Mouse (Mus musculus) liver, embryonic 15.5 days (tissue): ENCODE data around the gene 1700113H08Rik. TPM values are rescaled to one million over a fixed set of nuclear protein-coding genes. Genes with fewer than 3 reads are reported as not detected.

Experiments
- ATAC-seq: fragments of 200-750 bp; cut with Nextera tagmentation; 2 replicates; pipeline ENCODE4 v1.8.0; 2017; ENCODE audit warnings: moderate number of reproducible peaks, mild to moderate bottlenecking, moderate library complexity; ENCODE audit not compliant: insufficient read depth
- H3K27ac ChIP-seq: fragments of 300-500 bp; sonication (generic); replicated peaks from 2 replicates; pipeline ENCODE4 v1.5.1; 2015; ENCODE audit warnings: mild to moderate bottlenecking, inconsistent platforms
- H3K27me3 ChIP-seq: fragments of 300-500 bp; sonication (generic); 2 replicates; pipeline ENCODE4 v1.6.1; 2015; ENCODE audit warnings: mild to moderate bottlenecking, inconsistent platforms
- H3K36me3 ChIP-seq: fragments of 300-500 bp; sonication (generic); replicated peaks from 2 replicates; pipeline ENCODE4 v1.6.1; 2015; ENCODE audit warnings: moderate library complexity, mild to moderate bottlenecking, inconsistent platforms
- H3K4me1 ChIP-seq: fragments of 300-500 bp; sonication (generic); replicated peaks from 2 replicates; pipeline ENCODE4 v1.6.1; 2015; ENCODE audit warnings: inconsistent platforms
- H3K4me2 ChIP-seq: fragments of 300-500 bp; sonication (generic); 2 replicates; pipeline ENCODE4 v1.6.1; 2015; ENCODE audit warnings: moderate library complexity, mild to moderate bottlenecking, inconsistent platforms
- H3K4me3 ChIP-seq: fragments of 300-500 bp; sonication (generic); replicated peaks from 2 replicates; pipeline ENCODE4 v1.5.1; 2015; ENCODE audit warnings: mild to moderate bottlenecking, inconsistent platforms
- H3K9ac ChIP-seq: fragments of 300-500 bp; sonication (generic); 2 replicates; pipeline ENCODE4 v1.6.1; 2015; ENCODE audit warnings: moderate library complexity, mild to moderate bottlenecking, inconsistent platforms
- H3K9me3 ChIP-seq: fragments of 300-500 bp; sonication (generic); replicated peaks from 2 replicates; pipeline ENCODE4 v1.6.1; 2016; ENCODE audit warnings: inconsistent platforms
- WGBS: fragments of 180-500 bp; shearing (Covaris S2); methylation state at CpG from one replicate; pipeline ENCODE4 v1.1.7; 2015; ENCODE audit warnings: mixed read lengths; ENCODE audit not compliant: insufficient replicate concordance; 5-methylcytosine and 5-hydroxymethylcytosine counted together
- polyA plus RNA-seq: library from polyadenylated mRNA; unstranded; fragments of >200 nt; fragmentation: Nextera tagmentation; extraction: Ambion mirVana; gene quantifications from 2 replicates; pipeline ENCODE4 v1.2.1, GENCODE M21; 2015

The 1700113H08Rik gene
- polyA plus RNA-seq, result not detected in 2 replicates

DNA sequence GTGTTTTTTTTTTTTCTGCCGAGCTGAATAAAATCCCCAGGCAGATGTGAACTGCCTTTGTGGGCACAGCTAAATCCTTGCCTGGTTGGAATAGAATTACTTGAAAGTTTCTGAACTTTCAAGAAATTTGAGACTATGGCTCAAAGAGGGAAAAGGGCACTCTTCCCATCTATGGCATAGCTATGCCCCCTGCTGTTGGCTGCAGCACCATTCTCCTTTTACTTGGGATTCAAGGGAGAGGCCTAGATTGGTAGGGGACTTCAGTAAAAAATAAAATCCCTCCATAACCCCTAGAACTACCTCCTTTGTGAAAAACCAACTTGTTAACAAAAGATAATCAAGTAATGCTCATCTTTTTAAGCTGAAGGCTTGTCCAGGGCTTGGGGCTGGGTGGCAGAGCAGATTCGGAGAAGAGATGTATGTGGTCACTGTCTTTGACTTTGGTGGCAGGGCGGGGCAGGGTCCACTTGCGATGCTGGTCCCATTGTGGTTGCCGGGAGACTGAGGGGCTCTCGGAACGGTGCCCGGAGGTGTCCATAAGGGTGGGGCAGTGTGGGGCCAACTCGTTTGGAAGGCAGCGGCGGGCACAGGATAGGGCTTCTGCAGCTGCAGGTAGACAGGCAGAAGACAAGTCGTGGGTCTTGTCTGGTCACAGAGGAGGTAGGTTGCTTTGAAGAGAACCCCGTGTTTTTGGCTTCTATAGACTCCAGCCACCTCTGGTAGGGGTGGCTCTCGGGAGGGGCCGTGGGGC, at the start of gene 1700113H08Rik:
1700113H08Rik (plus strand) TSS at position 546 of the 751 bp plus-strand sequence.
- ATAC-seq, result no peak
- Histone ChIP-seq H3K4me1 (0 out of 2 replicates have a peak, but pooled peaks cover 6% of the 10 kb centered on the region), H3K4me2 (peak within 1 kb of the TSS; percentile 59), H3K9me3 (no peaks in the 10 kb centered on the region), H3K9ac (no peak within 1 kb of the TSS), H3K27ac (no peak within 1 kb of the TSS), H3K36me3 (no peaks in the 10 kb centered on the region), H3K27me3 (peaks cover 9% of the 10 kb centered on the region), H3K4me3 (peak within 1 kb of the TSS; percentile 42)
- WGBS, result 11% methylated on average over 15 of the region's 15 CpGs

DNA sequence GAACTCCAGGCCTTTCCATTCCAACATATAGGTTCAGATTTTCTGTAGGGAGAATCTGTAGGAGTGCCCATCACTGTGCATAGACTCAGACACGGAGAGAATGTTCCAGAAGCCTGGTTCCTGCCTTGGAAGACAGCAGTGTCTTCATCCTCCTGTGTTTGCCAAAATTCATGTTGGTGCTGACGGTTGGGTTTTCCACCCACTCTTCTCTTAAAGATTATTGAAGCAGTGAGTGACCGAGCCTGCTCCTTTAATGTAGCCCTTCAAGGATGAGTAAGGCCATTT, 49.7 kb upstream of the 1700113H08Rik start:
- Histone ChIP-seq H3K9ac (no peak overlapping the region), H3K4me1 (no peaks in the 10 kb centered on the region)
- WGBS, result 43% methylated on average over 3 of the region's 3 CpGs

DNA sequence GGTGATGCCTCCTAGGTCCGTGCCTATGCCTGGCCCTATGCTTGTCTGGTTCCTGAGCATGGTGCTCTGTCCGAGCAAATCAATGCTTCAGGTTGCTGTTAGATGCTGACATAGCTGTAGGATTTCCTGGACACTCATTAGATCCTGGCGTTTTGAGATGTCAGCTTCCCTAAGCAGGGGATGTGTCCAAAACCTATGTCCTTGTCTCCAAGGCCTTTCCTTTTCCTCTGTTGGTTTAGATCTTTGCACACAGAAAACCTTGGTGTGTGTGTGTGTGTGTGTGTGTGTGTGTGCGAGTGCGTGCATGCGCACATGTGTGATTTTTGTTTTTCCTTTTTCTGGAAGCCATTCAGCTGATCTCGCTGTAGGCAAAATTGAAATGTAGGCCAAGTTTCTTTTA, 45.8 kb upstream of the 1700113H08Rik start:
- Histone ChIP-seq H3K4me2 (no peak overlapping the region), H3K36me3 (no peaks in the 10 kb centered on the region), H3K27me3 (no peaks in the 10 kb centered on the region), H3K4me1 (no peaks in the 10 kb centered on the region), H3K9ac (no peak overlapping the region), H3K27ac (no peak overlapping the region), H3K4me3 (no peak overlapping the region), H3K9me3 (no peaks in the 10 kb centered on the region)
- 70% methylated on average over 7 of the region's 7 CpGs for WGBS
- no peak; the same call in 1 of the 2 replicates for ATAC-seq

More for the DNA sequence above, 49.7 kb upstream of the 1700113H08Rik start:
- no peak overlapping the region for H3K27ac ChIP-seq
- H3K36me3 ChIP-seq, result no peaks in the 10 kb centered on the region
- no peak overlapping the region for H3K4me3 ChIP-seq
- H3K27me3 ChIP-seq, result no peaks in the 10 kb centered on the region
- no peak for ATAC-seq
- no peak overlapping the region for H3K4me2 ChIP-seq
- H3K9me3 ChIP-seq, result no peaks in the 10 kb centered on the region

DNA sequence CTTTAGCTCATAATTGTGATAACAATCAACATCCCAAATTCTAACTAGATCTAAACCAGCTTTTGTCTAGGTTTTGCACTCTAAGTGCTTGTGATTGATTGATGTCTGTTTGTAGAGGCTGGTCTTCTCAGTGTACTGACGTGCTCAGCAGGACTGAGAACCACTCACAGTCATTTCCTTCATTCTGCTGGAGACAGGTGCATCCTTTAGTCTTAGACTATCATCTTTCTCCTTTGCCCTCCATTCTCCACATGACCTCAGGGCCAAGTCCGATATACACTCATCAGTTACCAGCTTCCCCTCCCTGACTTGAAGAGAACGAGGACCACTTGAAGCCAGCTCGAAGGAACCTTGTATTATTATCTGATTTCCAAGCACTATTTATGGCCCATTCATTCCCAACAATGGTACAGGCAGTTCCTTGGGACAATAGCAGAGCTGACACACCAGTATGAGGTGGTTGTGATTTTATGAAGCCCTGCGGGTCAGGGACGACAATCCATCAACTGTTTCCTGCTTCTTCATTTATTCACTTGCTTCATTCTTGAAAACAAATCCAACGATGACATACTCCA, 43.4 kb upstream of the 1700113H08Rik start:
- Histone ChIP-seq H3K9me3 (no peaks in the 10 kb centered on the region), H3K27ac (no peak overlapping the region), H3K27me3 (no peaks in the 10 kb centered on the region), H3K4me2 (no peak overlapping the region), H3K9ac (no peak overlapping the region), H3K4me1 (no peaks in the 10 kb centered on the region), H3K36me3 (no peaks in the 10 kb centered on the region), H3K4me3 (no peak overlapping the region)
- WGBS, result 42% methylated on average over 7 of the region's 7 CpGs
- 0 out of 2 replicates have a peak, but pooled peaks have one; percentile 5 for ATAC-seq

DNA sequence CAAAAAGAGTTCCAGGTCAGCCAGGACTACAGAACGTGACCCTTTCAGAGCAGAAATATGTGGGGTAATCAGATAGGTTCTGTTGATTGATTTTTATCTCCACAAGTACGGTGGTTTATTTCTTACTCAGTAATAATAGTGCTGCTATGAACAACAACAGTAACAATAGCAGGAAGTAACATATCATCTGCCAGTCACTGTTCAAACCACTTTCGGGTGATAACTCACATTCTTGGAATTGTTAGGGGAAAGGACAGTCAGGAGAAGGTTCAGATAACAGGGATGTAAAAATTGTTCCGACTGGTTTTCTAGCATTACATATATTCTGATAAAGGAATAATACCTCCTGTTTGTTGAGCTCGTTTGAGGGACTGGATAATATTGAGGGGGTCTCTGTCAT, 42.4 kb upstream of the 1700113H08Rik start:
- no peak overlapping the region for H3K4me2 ChIP-seq
- no peaks in the 10 kb centered on the region for H3K4me1 ChIP-seq
- H3K36me3 ChIP-seq, result no peaks in the 10 kb centered on the region
- H3K27ac ChIP-seq, result no peak overlapping the region
- no peak for ATAC-seq
- WGBS, result 15% methylated on average over 5 of the region's 5 CpGs
- no peak overlapping the region for H3K4me3 ChIP-seq
- H3K9ac ChIP-seq, result no peak overlapping the region
- H3K27me3 ChIP-seq, result no peaks in the 10 kb centered on the region
- no peaks in the 10 kb centered on the region for H3K9me3 ChIP-seq

DNA sequence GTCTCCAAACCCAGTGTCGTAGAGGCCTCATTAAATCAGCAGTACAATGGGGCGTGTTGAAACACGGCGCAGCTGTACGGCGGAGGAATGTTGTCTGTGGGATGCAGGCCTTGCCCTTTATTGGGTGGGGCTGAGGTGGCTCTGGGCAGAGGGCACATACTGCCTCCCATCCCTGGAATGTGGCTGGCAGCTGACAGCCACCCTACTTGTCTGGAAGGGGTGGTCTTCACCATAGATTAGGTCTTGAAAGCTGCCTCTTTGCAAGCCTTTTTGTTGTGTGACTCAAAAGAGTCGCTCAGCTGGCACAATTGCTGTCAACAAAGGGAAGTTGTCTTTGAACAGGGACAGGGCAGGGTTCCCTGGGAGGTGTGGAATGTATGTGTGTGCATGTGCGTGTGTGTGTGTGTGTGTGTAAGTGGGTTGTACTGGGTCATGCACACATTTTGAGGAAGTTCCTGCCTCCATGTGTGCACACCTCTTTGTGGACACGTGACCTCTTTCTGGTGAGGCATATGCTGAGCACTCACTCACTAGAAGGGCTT, 41.6 kb upstream of the 1700113H08Rik start:
- no peak for ATAC-seq
- H3K27ac ChIP-seq, result no peak overlapping the region

DNA sequence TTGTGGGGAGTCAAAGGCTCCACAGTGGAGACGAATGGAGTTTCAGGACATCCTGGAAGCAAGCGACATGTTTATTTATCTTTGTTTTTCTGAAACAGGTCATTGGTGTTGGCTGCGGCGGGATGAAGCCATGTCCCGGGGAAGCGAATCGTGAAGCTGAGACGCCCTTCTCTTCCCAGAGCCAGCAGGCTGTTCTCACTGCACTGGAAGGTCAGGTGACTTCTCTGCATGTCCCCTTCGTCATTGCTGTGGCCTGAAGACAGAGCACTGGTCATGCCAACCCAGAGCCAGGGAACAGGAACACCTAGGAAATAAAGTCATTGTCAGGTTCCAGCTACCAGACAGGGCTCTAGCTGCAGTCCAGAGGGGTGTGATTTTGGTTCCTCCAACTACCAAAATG, 39.0 kb upstream of the 1700113H08Rik start:
- no peaks in the 10 kb centered on the region for H3K36me3 ChIP-seq
- H3K9me3 ChIP-seq, result no peaks in the 10 kb centered on the region
- ATAC-seq, result no peak
- no peak overlapping the region for H3K4me2 ChIP-seq
- no peak overlapping the region for H3K9ac ChIP-seq
- no peak overlapping the region for H3K27ac ChIP-seq
- H3K4me1 ChIP-seq, result no peaks in the 10 kb centered on the region
- no peaks in the 10 kb centered on the region for H3K27me3 ChIP-seq
- 51% methylated on average over 9 of the region's 9 CpGs for WGBS
- H3K4me3 ChIP-seq, result no peak overlapping the region

More for the DNA sequence above, 41.6 kb upstream of the 1700113H08Rik start:
- no peak overlapping the region for H3K4me2 ChIP-seq
- H3K27me3 ChIP-seq, result no peaks in the 10 kb centered on the region
- no peak overlapping the region for H3K4me3 ChIP-seq
- no peaks in the 10 kb centered on the region for H3K9me3 ChIP-seq
- H3K9ac ChIP-seq, result no peak overlapping the region
- no peaks in the 10 kb centered on the region for H3K4me1 ChIP-seq
- WGBS, result 44% methylated on average over 9 of the region's 9 CpGs
- H3K36me3 ChIP-seq, result no peaks in the 10 kb centered on the region

DNA sequence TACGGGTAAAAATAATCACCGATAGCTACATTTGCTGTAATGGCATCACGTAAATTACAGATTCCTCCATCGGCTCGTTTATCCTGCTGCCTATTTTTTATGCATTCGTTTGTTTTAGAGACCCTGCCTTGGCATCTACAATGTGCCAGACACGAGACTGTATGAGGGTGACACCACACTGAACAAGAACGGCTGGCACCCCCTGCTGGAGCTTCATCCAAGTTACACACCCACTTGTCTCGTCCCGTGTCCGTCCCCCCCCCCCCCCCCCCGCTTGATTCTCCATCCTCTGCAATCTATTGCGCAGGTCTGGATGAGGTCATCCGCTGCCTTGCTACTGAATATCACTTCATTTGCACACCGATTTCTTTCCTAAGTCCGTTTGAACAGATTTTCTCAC, 37.1 kb upstream of the 1700113H08Rik start:
- Histone ChIP-seq H3K4me3 (no peak overlapping the region), H3K4me1 (no peaks in the 10 kb centered on the region), H3K9ac (no peak overlapping the region), H3K9me3 (no peaks in the 10 kb centered on the region), H3K27ac (no peak overlapping the region), H3K27me3 (no peaks in the 10 kb centered on the region), H3K36me3 (no peaks in the 10 kb centered on the region), H3K4me2 (no peak overlapping the region)
- no peak for ATAC-seq
- WGBS, result 42% methylated on average over 16 of the region's 16 CpGs

DNA sequence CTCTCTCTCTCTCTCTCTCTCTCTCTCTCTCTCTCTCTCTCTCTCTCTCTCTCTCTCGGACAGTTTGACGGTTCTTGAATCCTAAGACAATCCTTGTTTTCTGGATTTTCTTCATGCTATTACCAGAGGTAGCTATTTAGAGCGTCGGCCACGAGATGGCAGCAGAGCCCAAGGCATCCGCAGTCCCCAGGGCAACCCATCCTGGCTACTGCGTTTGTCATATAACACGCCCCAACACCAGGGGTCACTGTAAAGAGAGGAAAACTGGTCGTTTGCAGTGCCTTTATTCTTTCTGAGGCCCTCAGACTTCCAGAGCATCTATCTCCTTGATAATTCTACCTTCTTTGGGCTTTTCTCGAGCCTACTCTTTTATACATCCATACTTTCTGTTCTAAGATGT, 33.0 kb upstream of the 1700113H08Rik start:
- under 1% methylated on average over 9 of the region's 10 CpGs for WGBS
- Histone ChIP-seq H3K27me3 (no peaks in the 10 kb centered on the region), H3K4me2 (no peak overlapping the region), H3K9ac (no peak overlapping the region), H3K36me3 (no peaks in the 10 kb centered on the region), H3K4me3 (no peak overlapping the region), H3K27ac (no peak overlapping the region), H3K9me3 (no peaks in the 10 kb centered on the region), H3K4me1 (no peaks in the 10 kb centered on the region)
- no peak for ATAC-seq

DNA sequence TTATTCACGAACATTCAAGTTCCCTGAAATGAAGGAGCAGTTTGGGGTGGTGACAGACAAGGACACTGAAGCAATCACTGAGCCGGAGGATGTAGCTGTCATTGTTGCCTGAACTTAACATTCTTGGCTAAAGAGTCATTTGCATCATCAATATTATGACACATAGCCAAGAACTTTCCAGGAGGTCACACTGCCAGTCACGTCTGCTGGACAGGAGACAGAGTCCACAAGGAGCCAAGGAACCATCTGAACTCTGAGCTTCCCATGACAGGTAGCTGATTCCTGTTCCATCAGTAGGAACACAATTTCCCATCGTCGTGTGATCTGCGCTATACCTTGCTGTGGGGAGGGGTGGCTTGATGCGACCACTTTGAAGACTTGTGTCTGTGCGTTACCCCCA, 25.1 kb upstream of the 1700113H08Rik start:
- 66% methylated on average over 8 of the region's 8 CpGs for WGBS
- H3K27ac ChIP-seq, result no peak overlapping the region
- H3K36me3 ChIP-seq, result no peaks in the 10 kb centered on the region
- no peaks in the 10 kb centered on the region for H3K27me3 ChIP-seq
- H3K4me1 ChIP-seq, result no peaks in the 10 kb centered on the region
- no peak overlapping the region for H3K4me3 ChIP-seq
- H3K4me2 ChIP-seq, result no peak overlapping the region
- no peak for ATAC-seq
- H3K9ac ChIP-seq, result no peak overlapping the region
- H3K9me3 ChIP-seq, result no peaks in the 10 kb centered on the region

DNA sequence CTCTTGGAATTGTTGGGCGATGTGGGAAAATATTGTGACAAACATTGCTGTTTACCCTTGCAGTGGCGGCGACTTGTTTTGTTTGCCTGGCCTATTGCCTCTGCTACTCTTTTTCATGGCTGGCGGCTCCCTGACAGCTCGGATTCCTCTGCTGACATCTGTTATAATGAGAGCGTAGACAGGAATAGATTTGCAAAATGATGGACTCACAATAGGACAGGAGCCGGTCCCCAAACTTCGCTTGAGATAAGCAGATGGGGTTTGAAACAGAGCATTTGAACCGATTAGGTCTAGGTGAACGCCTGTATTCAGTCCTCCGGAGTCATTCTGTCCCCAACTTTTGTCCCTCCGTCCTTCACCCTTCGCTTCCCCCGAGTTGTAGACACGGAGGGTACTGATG, 22.0 kb upstream of the 1700113H08Rik start:
- H3K4me3 ChIP-seq, result no peak overlapping the region
- no peaks in the 10 kb centered on the region for H3K36me3 ChIP-seq
- H3K4me1 ChIP-seq, result no peaks in the 10 kb centered on the region
- ATAC-seq, result no peak
- 79% methylated on average over 15 of the region's 15 CpGs for WGBS
- no peak overlapping the region for H3K4me2 ChIP-seq
- no peaks in the 10 kb centered on the region for H3K27me3 ChIP-seq
- no peaks in the 10 kb centered on the region for H3K9me3 ChIP-seq
- H3K9ac ChIP-seq, result no peak overlapping the region
- no peak overlapping the region for H3K27ac ChIP-seq
